Mouse (Mus musculus) kidney, adult 2 months (tissue): ENCODE data around the gene Sik3. TPM values are rescaled to one million over a fixed set of nuclear protein-coding genes. Genes with fewer than 3 reads are reported as not detected.

ENCODE experiments used
- DNase-seq: peaks from one replicate; pipeline ENCODE4 v3.0.0; 2021
- H3K27ac ChIP-seq: fragments of 200-500 bp; 2 replicates; pipeline ENCODE4 v1.5.1; 2012; ENCODE audit warnings: low read depth, low read length, control low read depth, inconsistent platforms; ENCODE audit not compliant: insufficient read depth
- H3K27me3 ChIP-seq: fragments of 200-500 bp; replicated peaks from 2 replicates; pipeline ENCODE4 v1.6.1; 2012; ENCODE audit warnings: mild to moderate bottlenecking, moderate library complexity, low read length, inconsistent platforms; ENCODE audit not compliant: control insufficient read depth, insufficient read depth
- H3K36me3 ChIP-seq: fragments of 200-500 bp; 2 replicates; pipeline ENCODE4 v1.6.1; 2012; ENCODE audit warnings: mild to moderate bottlenecking, moderate library complexity, low read length, inconsistent platforms; ENCODE audit not compliant: control insufficient read depth, insufficient read depth
- H3K4me1 ChIP-seq: fragments of 200-500 bp; 2 replicates; pipeline ENCODE4 v1.6.1; 2011; ENCODE audit warnings: low read length; ENCODE audit not compliant: control insufficient read depth, insufficient read depth
- H3K4me3 ChIP-seq: fragments of 200-500 bp; 2 replicates; pipeline ENCODE4 v1.5.1; 2011; ENCODE audit warnings: mild to moderate bottlenecking, low read depth, low read length, control low read depth; ENCODE audit not compliant: insufficient read depth
- CTCF ChIP-seq: fragments of 200-500 bp; conservative IDR thresholded peaks from 2 replicates; pipeline ENCODE4 v1.5.1; 2011; ENCODE audit warnings: low read depth, mild to moderate bottlenecking, control low read depth, low read length, moderate library complexity, mixed read lengths; ENCODE audit not compliant: insufficient read depth, insufficient read length
- POLR2A ChIP-seq: fragments of 200-500 bp; IDR thresholded peaks from one replicate; pipeline ENCODE4 v1.6.1; 2011; ENCODE audit warnings: low read depth, low read length, control low read depth
- WGBS: fragments of 180-500 bp; shearing (Covaris S2); methylation state at CpG from one replicate; pipeline ENCODE4 v1.1.7; 2018; 5-methylcytosine and 5-hydroxymethylcytosine counted together
- polyA plus RNA-seq: library from polyadenylated mRNA; depleted of rRNA; stranded (reverse); fragments of >200 nt; gene quantifications from 2 replicates; pipeline ENCODE4 v1.2.3, GENCODE M21; 2012

The Sik3 gene
- polyA plus RNA-seq, 1 experiment: 32.2 TPM

DNA sequence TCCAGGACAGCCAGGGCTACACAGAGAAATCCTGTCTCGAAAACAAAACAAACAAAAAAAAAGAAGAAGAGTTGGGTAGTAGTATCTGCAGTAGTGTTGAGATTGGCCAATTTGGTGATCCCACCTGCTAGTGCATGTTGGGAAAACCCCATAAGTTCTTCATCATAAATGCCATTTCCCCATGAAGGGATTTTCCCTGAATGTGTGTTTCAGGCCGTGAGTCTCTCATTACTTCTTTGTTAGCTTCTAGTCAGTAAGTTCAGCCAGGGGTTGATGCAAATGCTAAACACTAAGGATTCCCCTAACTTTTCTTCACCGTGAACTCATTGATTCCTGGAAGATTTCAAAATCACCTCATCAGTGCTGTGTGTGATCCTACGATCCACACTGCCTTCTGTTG lies 156.2 kb downstream of the Sik3 start:
- Histone ChIP-seq H3K27ac (no peak overlapping the region), H3K36me3 (no peaks in the 10 kb centered on the region), H3K27me3 (no peaks in the 10 kb centered on the region), H3K4me1 (no peaks in the 10 kb centered on the region), H3K4me3 (no peak overlapping the region)
- no peak for DNase-seq
- no peak for TF ChIP-seq CTCF
- 87% methylated on average over 4 of the region's 4 CpGs for WGBS

DNA sequence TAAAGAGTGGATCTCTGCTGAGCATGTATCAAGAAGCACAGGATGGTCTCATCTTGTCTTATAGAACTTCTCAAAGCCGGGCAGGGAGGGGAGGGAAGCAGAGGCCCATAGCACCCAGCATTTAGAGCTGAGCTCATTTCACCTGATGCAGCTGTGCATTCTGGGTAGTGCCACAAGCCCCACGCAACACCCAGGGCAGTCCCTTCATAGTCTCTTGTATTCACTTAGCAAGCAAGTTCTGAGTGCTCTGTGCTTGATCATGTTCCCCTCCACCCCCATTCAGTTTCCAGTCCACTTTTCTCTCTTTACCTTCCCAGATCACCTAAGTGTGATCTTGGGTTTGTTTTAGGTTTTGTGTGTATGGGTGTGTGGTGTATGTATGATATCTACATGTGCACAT lies 159.6 kb downstream of the Sik3 start:
- no peaks in the 10 kb centered on the region for H3K36me3 ChIP-seq
- TF ChIP-seq CTCF (no peak), POLR2A (no peak)
- 76% methylated on average over 2 of the region's 2 CpGs for WGBS

DNA sequence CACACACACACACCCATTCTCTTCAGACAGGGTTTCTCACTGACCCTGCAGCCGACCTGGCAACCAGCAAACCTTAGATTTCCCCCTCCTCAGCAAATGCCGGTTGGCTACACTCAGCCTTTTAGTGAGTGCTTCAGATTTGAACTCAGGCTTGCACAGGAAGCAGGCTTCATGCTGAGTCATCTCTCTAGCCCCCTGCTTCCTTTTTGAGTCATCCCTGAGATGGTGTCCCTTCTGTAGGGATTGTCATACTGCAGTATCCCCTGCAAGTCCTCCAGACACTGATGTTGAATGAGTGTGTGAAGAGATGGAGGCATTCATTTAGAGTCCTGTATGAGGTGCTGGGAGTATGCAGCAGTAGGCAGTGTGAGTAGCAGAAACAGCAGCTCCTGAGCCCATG lies 160.3 kb downstream of the Sik3 start:
- Histone ChIP-seq H3K27ac (no peak overlapping the region), H3K36me3 (no peaks in the 10 kb centered on the region), H3K27me3 (no peaks in the 10 kb centered on the region), H3K4me3 (no peak overlapping the region), H3K4me1 (no peaks in the 10 kb centered on the region)
- no peak for DNase-seq
- TF ChIP-seq POLR2A (no peak), CTCF (no peak)
- WGBS: 34% methylated on average over 2 of the region's 2 CpGs

More for the DNA sequence above, 159.6 kb downstream of the Sik3 start:
- no peak for DNase-seq
- no peaks in the 10 kb centered on the region for H3K27me3 ChIP-seq
- H3K4me1 ChIP-seq: no peaks in the 10 kb centered on the region
- no peak overlapping the region for H3K27ac ChIP-seq
- no peak overlapping the region for H3K4me3 ChIP-seq

DNA sequence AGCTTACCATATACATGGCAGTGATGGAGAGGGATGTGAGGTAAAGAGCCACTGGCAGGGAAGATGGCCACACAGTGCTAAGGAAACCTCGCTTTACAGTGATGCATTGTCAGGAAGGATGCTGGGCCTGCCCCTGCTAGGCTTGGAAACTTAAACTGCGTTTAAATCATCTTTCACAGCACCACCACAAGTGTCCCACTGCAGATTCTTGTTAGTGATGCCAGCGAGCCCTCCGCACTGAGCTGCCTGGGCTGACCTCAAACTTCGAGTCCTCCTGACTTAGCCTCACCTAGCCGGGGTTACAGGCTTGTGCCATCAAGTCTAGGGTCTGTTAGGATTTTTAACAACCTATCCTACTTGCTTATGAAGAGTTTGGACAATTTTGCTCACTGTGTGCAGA lies 161.3 kb downstream of the Sik3 start:
- 84% methylated on average over 6 of the region's 6 CpGs for WGBS
- H3K4me3 ChIP-seq: no peak overlapping the region
- H3K27me3 ChIP-seq: no peaks in the 10 kb centered on the region
- no peak for DNase-seq
- H3K27ac ChIP-seq: no peak overlapping the region
- no peaks in the 10 kb centered on the region for H3K36me3 ChIP-seq
- TF ChIP-seq CTCF (no peak), POLR2A (no peak)
- no peaks in the 10 kb centered on the region for H3K4me1 ChIP-seq

DNA sequence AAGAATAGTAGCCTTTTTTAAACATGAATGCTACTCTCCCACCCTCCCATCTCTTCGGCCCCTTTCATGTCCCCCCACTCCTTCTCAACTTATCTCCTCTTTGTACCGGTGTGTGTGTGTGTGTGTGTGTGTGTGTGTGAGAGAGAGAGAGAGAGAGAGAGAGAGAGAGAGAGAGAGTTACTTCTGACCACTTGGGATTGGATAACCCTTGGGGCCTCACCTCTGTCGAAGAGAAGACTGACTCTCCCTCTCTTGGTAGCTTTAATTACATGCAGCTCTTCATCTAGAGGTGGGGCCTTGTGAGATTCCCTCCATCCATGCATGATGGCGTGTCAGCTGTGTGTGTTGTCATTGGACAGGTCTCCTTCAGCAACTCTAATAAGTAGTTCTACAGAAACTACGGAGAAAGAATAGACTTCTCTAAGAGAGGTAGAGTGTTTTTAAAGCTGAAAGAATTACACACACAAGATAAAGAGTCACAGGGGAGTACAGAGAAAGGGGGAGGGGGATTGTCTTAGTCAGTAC lies 162.2 kb downstream of the Sik3 start:
- DNase-seq: no peak
- H3K36me3 ChIP-seq: no peaks in the 10 kb centered on the region
- 80% methylated on average over 5 of the region's 5 CpGs for WGBS
- no peak for TF ChIP-seq CTCF
- TF ChIP-seq POLR2A: no peak
- no peak overlapping the region for H3K27ac ChIP-seq
- H3K4me3 ChIP-seq: no peak overlapping the region
- no peaks in the 10 kb centered on the region for H3K27me3 ChIP-seq
- no peaks in the 10 kb centered on the region for H3K4me1 ChIP-seq

DNA sequence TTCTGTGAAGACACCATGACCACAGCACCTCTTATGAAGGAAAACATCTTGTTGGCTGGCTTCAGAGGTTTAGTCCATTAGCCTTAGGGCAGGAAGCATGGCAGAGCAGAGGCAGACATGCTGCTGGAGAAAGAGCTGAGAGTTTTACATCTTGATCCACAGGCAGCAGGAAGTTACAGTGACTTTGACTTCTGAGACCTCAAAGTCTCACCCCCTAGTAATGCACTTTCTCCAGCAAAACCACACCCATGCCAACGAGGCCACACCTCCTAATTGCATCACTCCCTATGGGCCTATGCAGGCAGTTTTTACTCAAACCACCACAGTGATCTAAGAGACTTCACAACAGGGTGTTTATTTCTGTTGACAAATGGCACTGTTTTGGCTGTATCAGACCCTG lies 162.7 kb downstream of the Sik3 start:
- Histone ChIP-seq H3K4me3 (no peak overlapping the region), H3K36me3 (no peaks in the 10 kb centered on the region), H3K27ac (no peak overlapping the region), H3K27me3 (no peaks in the 10 kb centered on the region), H3K4me1 (no peaks in the 10 kb centered on the region)
- TF ChIP-seq CTCF: no peak
- TF ChIP-seq POLR2A: no peak
- peak; percentile 32 for DNase-seq
- 38% methylated on average over 1 of the region's 1 CpGs for WGBS

DNA sequence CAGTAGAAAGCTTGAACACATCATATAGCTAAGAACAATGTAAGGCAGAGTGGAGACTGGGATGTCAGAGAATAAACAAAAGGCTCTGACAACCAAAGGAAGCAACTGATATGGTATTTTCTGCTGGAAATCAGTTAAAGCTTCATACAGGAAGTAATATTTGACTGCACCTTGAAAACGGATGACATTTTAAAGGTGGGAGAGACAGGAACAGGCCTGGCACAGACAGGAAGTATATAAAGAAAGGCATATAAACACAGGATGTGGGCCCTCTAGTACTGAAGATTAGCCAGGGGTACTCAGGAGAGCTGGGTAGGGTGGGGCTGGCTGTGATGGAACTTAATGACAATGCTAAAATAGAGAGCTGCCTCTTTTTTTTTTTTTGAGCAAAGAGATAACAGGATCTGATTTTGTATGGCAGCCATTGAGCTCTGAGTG lies 163.3 kb downstream of the Sik3 start:
- no peak for DNase-seq
- no peaks in the 10 kb centered on the region for H3K4me1 ChIP-seq
- no peaks in the 10 kb centered on the region for H3K27me3 ChIP-seq
- H3K27ac ChIP-seq: no peak overlapping the region
- no peaks in the 10 kb centered on the region for H3K36me3 ChIP-seq
- H3K4me3 ChIP-seq: no peak overlapping the region
- 51% methylated on average over 1 of the region's 1 CpGs for WGBS
- no peak for TF ChIP-seq POLR2A
- no peak for TF ChIP-seq CTCF

DNA sequence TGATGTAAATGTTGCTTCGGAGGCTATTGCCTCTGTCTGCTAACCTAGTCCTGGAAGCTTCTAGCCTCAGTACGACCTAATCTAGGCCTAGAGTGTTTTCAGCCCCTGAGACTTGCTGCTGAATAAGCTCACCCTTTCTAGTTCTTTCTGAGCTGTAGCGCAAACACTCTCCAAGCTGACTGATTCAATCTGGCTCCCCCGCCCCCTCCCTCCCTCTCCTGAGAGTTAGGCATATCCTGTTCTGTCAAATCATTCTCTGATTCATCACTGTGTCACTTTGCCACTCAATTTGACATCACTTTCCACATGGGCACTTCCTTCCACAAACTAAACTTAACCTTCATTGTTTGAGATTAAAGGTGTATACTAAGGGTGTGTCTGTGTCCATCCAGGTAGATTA lies 164.0 kb downstream of the Sik3 start:
- H3K4me1 ChIP-seq: no peaks in the 10 kb centered on the region
- no peaks in the 10 kb centered on the region; the same call in 1 of the 2 replicates for H3K36me3 ChIP-seq
- no peak overlapping the region for H3K4me3 ChIP-seq
- TF ChIP-seq CTCF (no peak), POLR2A (no peak)
- no peak overlapping the region for H3K27ac ChIP-seq
- H3K27me3 ChIP-seq: no peaks in the 10 kb centered on the region
- WGBS: 90% methylated on average over 4 of the region's 4 CpGs
- no peak for DNase-seq
